Mouse (Mus musculus): ENCODE data around the gene Cbx2. TPM values are rescaled to one million over a fixed set of nuclear protein-coding genes. Genes with fewer than 3 reads are reported as not detected.

Cbx2 gene
- polyA plus RNA-seq (2012; rRNA removed): 2.8 and 3.3 TPM in 2 replicates

GRCm38 (mm10) chr11:119022895-119023615 is at the start of gene Cbx2:
Gene Cbx2, plus strand, starts transcription at chr11:119022962.
- peak in 1 of 2 experiments; percentile 82 for DNase-seq (ENCODE audit: extremely low spot score in 1 of 2, low spot score in 1 of 2)

GRCm38 (mm10) chr11:118974340-118974739 is 48.4 kb upstream of the Cbx2 start:
- no peak for DNase-seq (ENCODE audit: extremely low spot score in 1 of 2, low spot score in 1 of 2)

- peak; percentile 51 to 93 for DNase-seq (ENCODE audit: extremely low spot score in 1 of 2, low spot score in 1 of 2)
Measured at GRCm38 (mm10) chr11:118975427-118975826, 47.3 kb upstream of the Cbx2 start.

GRCm38 (mm10) chr11:118975917-118976316 is 46.8 kb upstream of the Cbx2 start:
- DNase-seq (ENCODE audit: extremely low spot score in 1 of 2, low spot score in 1 of 2): no peak

GRCm38 (mm10) chr11:118980388-118980787 is 42.4 kb upstream of the Cbx2 start:
- DNase-seq (ENCODE audit: extremely low spot score in 1 of 2, low spot score in 1 of 2): no peak

GRCm38 (mm10) chr11:118981012-118981776 is 41.6 kb upstream of the Cbx2 start:
- no peak for DNase-seq (ENCODE audit: extremely low spot score in 1 of 2, low spot score in 1 of 2)

GRCm38 (mm10) chr11:118982593-118983113 is 40.1 kb upstream of the Cbx2 start:
- no peak for DNase-seq (ENCODE audit: extremely low spot score in 1 of 2, low spot score in 1 of 2)

- DNase-seq (ENCODE audit: extremely low spot score in 1 of 2, low spot score in 1 of 2): no peak
Measured at GRCm38 (mm10) chr11:118985571-118985970, 37.2 kb upstream of the Cbx2 start.

- DNase-seq (ENCODE audit: extremely low spot score in 1 of 2, low spot score in 1 of 2): no peak
Measured at GRCm38 (mm10) chr11:118987999-118988398, 34.8 kb upstream of the Cbx2 start, which contains the start of gene Enpp7. Gene Enpp7, plus strand, starts transcription at chr11:118988188.

GRCm38 (mm10) chr11:118992781-118993180 is 30.0 kb upstream of the Cbx2 start:
- peak in 1 of 2 experiments; percentile 30 for DNase-seq (ENCODE audit: extremely low spot score in 1 of 2, low spot score in 1 of 2)

- DNase-seq (ENCODE audit: extremely low spot score in 1 of 2, low spot score in 1 of 2): no peak
Measured at GRCm38 (mm10) chr11:118995448-118995847, 27.3 kb upstream of the Cbx2 start.

- DNase-seq (ENCODE audit: extremely low spot score in 1 of 2, low spot score in 1 of 2): no peak
Measured at GRCm38 (mm10) chr11:118997182-118997581, 25.6 kb upstream of the Cbx2 start.

- DNase-seq (ENCODE audit: extremely low spot score in 1 of 2, low spot score in 1 of 2): peak; percentile 65 to 93
Measured at GRCm38 (mm10) chr11:118998540-118999265, 24.1 kb upstream of the Cbx2 start.

- peak in 1 of 2 experiments; percentile 34 for DNase-seq (ENCODE audit: extremely low spot score in 1 of 2, low spot score in 1 of 2)
Measured at GRCm38 (mm10) chr11:118999361-118999804, 23.4 kb upstream of the Cbx2 start.

- no peak for DNase-seq (ENCODE audit: extremely low spot score in 1 of 2, low spot score in 1 of 2)
Measured at GRCm38 (mm10) chr11:119000877-119001276, 21.9 kb upstream of the Cbx2 start.

- no peak for DNase-seq (ENCODE audit: extremely low spot score in 1 of 2, low spot score in 1 of 2)
Measured at GRCm38 (mm10) chr11:119001493-119002128, 21.2 kb upstream of the Cbx2 start.

GRCm38 (mm10) chr11:119005547-119006275 is 17.1 kb upstream of the Cbx2 start:
- no peak for DNase-seq (ENCODE audit: extremely low spot score in 1 of 2, low spot score in 1 of 2)

GRCm38 (mm10) chr11:119006462-119006861 is 16.3 kb upstream of the Cbx2 start:
- DNase-seq (ENCODE audit: extremely low spot score in 1 of 2, low spot score in 1 of 2): no peak
